Mouse (Mus musculus) cerebellum, postnatal 4 days (tissue): ENCODE data around the gene Ubxn4.
"Not testable (repeated sequence)": the region's sequence is repeated elsewhere in the genome, so short reads cannot be mapped to it uniquely, and the experiment has no call there.

Source experiments
- DNase-seq, 2 experiments: peaks; one replicate each; pipeline ENCODE4 v3.0.0; 2022; ENCODE audit warnings: low spot score in 2 of 2, mixed read lengths in 1 of 2

Ubxn4 gene

GRCm38 (mm10) chr1:128243627-128243995 is at the start of gene Ubxn4:
Ubxn4 (plus strand) TSS chr1:128243964.
- DNase-seq, result peak in 1 of 2 experiments; percentile 5

GRCm38 (mm10) chr1:128194011-128194410 is 49.8 kb upstream of the Ubxn4 start:
- DNase-seq, result no peak

GRCm38 (mm10) chr1:128197353-128197752 is 46.4 kb upstream of the Ubxn4 start:
- no peak for DNase-seq

- DNase-seq, result no peak
Observed at GRCm38 (mm10) chr1:128213261-128213660, 30.5 kb upstream of the Ubxn4 start.

GRCm38 (mm10) chr1:128221886-128222285 is 21.9 kb upstream of the Ubxn4 start:
- no peak for DNase-seq

GRCm38 (mm10) chr1:128223304-128223703 is 20.5 kb upstream of the Ubxn4 start:
- no peak for DNase-seq

GRCm38 (mm10) chr1:128235181-128235580 is 8.6 kb upstream of the Ubxn4 start:
- DNase-seq, result no peak

- DNase-seq, result peak; percentile 90 to 94
Observed at GRCm38 (mm10) chr1:128243996-128244726, 397 bp downstream of the Ubxn4 start.

GRCm38 (mm10) chr1:128244727-128245355 is 1.1 kb downstream of the Ubxn4 start:
- peak in 1 of 2 experiments; percentile 32 for DNase-seq

GRCm38 (mm10) chr1:128267061-128267460 is 23.3 kb downstream of the Ubxn4 start:
- not testable (repeated sequence) for DNase-seq

- DNase-seq, result no peak
Observed at GRCm38 (mm10) chr1:128270731-128271130, 27.0 kb downstream of the Ubxn4 start.

- no peak for DNase-seq
Observed at GRCm38 (mm10) chr1:128275908-128276307, 32.1 kb downstream of the Ubxn4 start.

- no peak for DNase-seq
Observed at GRCm38 (mm10) chr1:128278563-128278962, 34.8 kb downstream of the Ubxn4 start.

GRCm38 (mm10) chr1:128281753-128282152 is 38.0 kb downstream of the Ubxn4 start:
- no peak for DNase-seq

GRCm38 (mm10) chr1:128282924-128283323 is 39.2 kb downstream of the Ubxn4 start:
- DNase-seq, result no peak

GRCm38 (mm10) chr1:128284157-128284690 is 40.5 kb downstream of the Ubxn4 start:
- no peak for DNase-seq

GRCm38 (mm10) chr1:128285136-128285535 is 41.4 kb downstream of the Ubxn4 start:
- no peak for DNase-seq

- peak in 1 of 2 experiments; percentile 26 for DNase-seq
Observed at GRCm38 (mm10) chr1:128290295-128290694, 46.5 kb downstream of the Ubxn4 start.

GRCm38 (mm10) chr1:128293524-128293923 is 49.8 kb downstream of the Ubxn4 start:
- DNase-seq, result no peak

- DNase-seq, result no peak
Observed at GRCm38 (mm10) chr1:128295296-128295695, 51.5 kb downstream of the Ubxn4 start.

GRCm38 (mm10) chr1:128295717-128296528 is 52.2 kb downstream of the Ubxn4 start:
- DNase-seq, result no peak

- DNase-seq, result peak; percentile 61 to 90
Observed at GRCm38 (mm10) chr1:128303900-128304299, 60.1 kb downstream of the Ubxn4 start.
